Mouse (Mus musculus): ENCODE data around the gene Prelid3b. TPM values are rescaled to one million over a fixed set of nuclear protein-coding genes. Genes with fewer than 3 reads are reported as not detected.
A peak's percentile ranks its signal among the peaks of the same experiment; 100 is the strongest.

Prelid3b gene
- polyA plus RNA-seq, 1 experiment from 2014 or later, result 140 TPM

DNA sequence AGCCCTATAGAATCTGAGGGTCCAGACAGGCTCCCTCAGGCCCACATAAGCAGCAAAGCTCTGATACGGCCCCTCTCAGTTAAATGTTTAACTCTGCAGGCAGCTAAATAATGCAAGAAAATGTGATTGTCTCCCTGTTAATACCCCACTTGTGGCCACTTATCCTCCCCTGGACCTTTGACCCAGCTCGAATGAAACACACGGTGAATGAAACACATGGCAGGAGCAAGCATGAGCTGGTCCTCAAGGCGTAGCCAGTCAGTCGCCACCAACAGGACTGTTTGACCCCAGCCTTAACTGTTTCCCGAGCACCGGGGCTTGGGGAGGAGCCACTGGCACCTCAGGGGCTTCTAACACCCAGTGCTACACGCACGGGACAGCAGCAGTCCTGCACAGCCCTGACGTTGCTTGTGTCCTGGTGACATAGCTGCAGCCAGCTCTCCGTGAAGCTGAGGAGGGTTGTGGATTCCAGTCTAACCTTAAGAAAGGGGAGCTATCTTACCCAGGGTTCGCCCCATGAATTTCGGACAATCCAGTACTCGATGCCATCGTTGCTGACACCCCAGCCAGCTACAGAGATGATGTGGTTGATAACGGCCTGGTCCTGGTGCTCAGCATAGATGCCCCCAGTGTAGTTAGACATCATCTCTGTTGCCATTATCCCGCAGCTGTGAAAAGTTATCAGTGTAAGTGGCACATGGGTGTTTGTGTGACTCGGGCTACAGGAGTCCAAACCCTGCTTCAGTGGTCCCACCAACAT, 44.6 kb downstream of the Prelid3b start:
- Histone ChIP-seq H3K9ac (ENCODE audit: low read depth, low read length) (no peak overlapping the region), H3K4me2 (no peak overlapping the region), H3K9me3 (replicated peaks; ENCODE audit: control insufficient read depth, low read length) (no peaks in the 10 kb centered on the region), H3K4me3 (ENCODE audit: low read depth, low read length) (no peak overlapping the region), H3K27me3 (ENCODE audit: control insufficient read depth, insufficient read depth, low read length) (no peaks in the 10 kb centered on the region), H3K36me3 (ENCODE audit: control insufficient read depth, insufficient read depth, low read length) (peaks cover 20% of the 10 kb centered on the region), H3K4me1 (ENCODE audit: control insufficient read depth, insufficient read depth, low read length) (no peaks in the 10 kb centered on the region), H3K27ac (ENCODE audit: low read depth, low read length) (no peak overlapping the region)
- ATAC-seq (replicated peaks; ENCODE audit: insufficient number of reproducible peaks, low FRiP score, low TSS enrichment), result no peak
- WGBS (ENCODE audit: insufficient replicate concordance), result 84% methylated on average over 18 of the region's 18 CpGs

DNA sequence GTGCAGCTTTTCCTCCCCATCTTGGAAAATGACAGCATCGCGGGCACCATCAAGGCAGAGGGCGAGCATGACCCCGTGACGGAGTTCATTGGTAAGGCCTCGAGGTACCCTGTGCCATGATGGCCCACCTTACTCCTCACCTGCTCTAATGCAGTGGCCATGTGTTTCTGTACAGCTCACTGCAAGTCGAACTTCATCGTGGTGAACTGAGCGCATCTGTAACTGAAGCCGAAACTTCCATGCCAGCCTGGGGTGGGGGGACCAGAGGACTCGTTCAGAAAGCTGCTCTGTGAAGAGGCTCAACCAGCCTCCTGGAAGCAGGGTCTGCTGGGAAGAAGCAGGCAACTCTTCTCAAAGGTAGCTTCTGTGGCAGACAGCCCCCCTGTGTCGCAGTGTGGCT, 46.0 kb downstream of the Prelid3b start:
- Histone ChIP-seq H3K4me2 (no peak overlapping the region), H3K27me3 (ENCODE audit: control insufficient read depth, insufficient read depth, low read length) (no peaks in the 10 kb centered on the region), H3K9me3 (replicated peaks; ENCODE audit: control insufficient read depth, low read length) (no peaks in the 10 kb centered on the region), H3K27ac (ENCODE audit: low read depth, low read length) (no peak overlapping the region), H3K4me1 (ENCODE audit: control insufficient read depth, insufficient read depth, low read length) (no peaks in the 10 kb centered on the region), H3K9ac (ENCODE audit: low read depth, low read length) (no peak overlapping the region), H3K4me3 (ENCODE audit: low read depth, low read length) (no peak overlapping the region), H3K36me3 (ENCODE audit: control insufficient read depth, insufficient read depth, low read length) (peaks cover 26% of the 10 kb centered on the region)
- 93% methylated on average over 12 of the region's 12 CpGs for WGBS (ENCODE audit: insufficient replicate concordance)
- no peak for ATAC-seq (replicated peaks; ENCODE audit: insufficient number of reproducible peaks, low FRiP score, low TSS enrichment)

DNA sequence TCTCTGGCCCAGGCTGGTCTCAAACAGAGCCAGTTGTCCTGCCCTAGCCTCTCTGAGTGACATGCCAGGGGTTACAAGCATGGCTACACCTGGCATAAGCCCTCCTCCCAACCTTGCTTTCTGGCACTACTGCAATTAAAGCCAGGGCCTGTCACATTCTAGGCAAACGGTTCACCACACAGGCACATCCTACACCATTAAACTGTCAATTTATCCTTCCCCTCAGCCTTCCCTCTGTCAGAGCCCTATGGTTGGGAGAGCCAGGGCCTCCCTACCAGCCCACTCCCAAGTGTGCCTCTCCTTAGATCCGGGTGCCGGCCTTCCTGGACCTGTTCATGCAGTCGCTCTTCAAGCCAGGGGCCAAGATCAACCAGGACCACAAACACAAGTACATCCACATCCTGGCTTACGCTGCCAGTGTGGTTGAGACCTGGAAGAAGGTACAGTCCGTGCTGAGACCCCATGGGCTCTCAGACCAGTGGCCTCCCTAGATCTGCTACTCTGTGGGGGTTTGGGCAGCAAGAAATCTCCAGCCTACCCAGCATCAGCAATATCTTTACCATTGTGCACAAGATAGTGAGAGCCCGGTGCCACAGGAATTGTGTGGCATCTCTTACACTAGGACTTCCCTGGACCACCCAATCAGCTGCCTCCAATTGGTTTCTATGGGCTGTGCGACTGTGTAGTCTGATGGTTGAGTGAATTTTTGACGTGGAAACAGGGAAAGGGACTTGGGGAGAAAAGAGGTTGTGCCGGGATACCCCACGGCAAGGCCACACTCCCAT, 48.4 kb downstream of the Prelid3b start:
- peaks cover 30% of the 10 kb centered on the region for H3K36me3 ChIP-seq (ENCODE audit: control insufficient read depth, insufficient read depth, low read length)
- no peak overlapping the region for H3K4me3 ChIP-seq (ENCODE audit: low read depth, low read length)
- no peak overlapping the region for H3K4me2 ChIP-seq
- no peak for ATAC-seq (replicated peaks; ENCODE audit: insufficient number of reproducible peaks, low FRiP score, low TSS enrichment)
- no peaks in the 10 kb centered on the region for H3K4me1 ChIP-seq (ENCODE audit: control insufficient read depth, insufficient read depth, low read length)
- no peak overlapping the region for H3K9ac ChIP-seq (ENCODE audit: low read depth, low read length)
- no peaks in the 10 kb centered on the region for H3K27me3 ChIP-seq (ENCODE audit: control insufficient read depth, insufficient read depth, low read length)
- no peak overlapping the region for H3K27ac ChIP-seq (ENCODE audit: low read depth, low read length)
- H3K9me3 ChIP-seq (replicated peaks; ENCODE audit: control insufficient read depth, low read length), result no peaks in the 10 kb centered on the region
- 92% methylated on average over 11 of the region's 11 CpGs for WGBS (ENCODE audit: insufficient replicate concordance)

DNA sequence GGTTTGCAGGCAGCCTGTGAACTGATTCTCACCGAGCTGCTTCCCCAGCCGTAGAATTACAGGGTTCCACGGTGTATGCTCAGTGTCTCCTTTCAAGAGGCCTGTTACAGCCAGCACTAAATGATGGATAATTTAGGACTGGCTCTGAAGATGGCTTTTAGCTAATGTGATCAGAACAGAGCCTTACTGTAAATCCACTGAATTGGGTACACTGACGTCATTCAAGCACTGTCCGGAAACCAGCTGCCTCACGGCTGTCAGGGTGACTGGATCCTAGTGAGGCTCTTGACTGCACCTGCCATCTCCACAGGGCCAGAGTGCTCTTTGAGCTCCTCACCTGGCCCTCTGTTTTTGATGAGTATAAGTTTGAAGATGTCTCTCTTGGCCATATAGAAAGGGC, 51.8 kb downstream of the Prelid3b start:
- no peak overlapping the region for H3K4me3 ChIP-seq (ENCODE audit: low read depth, low read length)
- H3K9me3 ChIP-seq (replicated peaks; ENCODE audit: control insufficient read depth, low read length), result no peaks in the 10 kb centered on the region
- no peak overlapping the region for H3K4me2 ChIP-seq
- peaks cover 5% of the 10 kb centered on the region for H3K4me1 ChIP-seq (ENCODE audit: control insufficient read depth, insufficient read depth, low read length)
- H3K9ac ChIP-seq (ENCODE audit: low read depth, low read length), result no peak overlapping the region
- 91% methylated on average over 6 of the region's 6 CpGs for WGBS (ENCODE audit: insufficient replicate concordance)
- no peak for ATAC-seq (replicated peaks; ENCODE audit: insufficient number of reproducible peaks, low FRiP score, low TSS enrichment)
- no peaks in the 10 kb centered on the region for H3K27me3 ChIP-seq (ENCODE audit: control insufficient read depth, insufficient read depth, low read length)
- H3K27ac ChIP-seq (ENCODE audit: low read depth, low read length), result no peak overlapping the region
- H3K36me3 ChIP-seq (ENCODE audit: control insufficient read depth, insufficient read depth, low read length), result peaks cover 16% of the 10 kb centered on the region; the same call in 1 of the 2 replicates

DNA sequence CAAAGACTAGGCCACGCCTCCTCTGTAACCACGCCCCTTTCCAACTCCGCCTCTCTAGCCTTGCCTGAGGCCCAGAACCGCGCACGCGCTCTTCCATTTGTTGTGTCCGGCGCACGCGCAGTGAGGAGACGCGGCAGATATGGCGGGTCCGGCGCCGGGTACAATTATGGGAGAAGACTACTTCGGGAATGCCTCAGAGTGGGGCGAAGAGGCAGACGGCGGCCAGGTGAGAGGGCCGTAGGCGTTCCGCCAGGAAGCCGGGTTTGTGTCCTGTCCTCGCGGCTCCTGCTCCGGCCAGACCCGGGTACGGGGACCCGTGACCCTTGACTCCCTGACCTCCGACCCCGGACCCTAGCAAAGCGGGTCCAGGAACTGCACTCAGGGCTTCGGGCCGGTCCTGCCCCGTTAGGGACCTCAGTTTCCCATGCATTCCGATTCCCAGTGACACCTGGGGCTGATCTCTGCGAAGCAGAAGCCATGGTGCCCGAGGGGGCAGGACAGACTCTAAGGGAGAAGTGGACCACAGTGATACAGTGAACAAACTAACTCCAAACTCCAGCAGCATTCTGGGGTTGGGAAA, 57.1 kb downstream of the Prelid3b start, which contains the start of gene Nelfcd:
Gene Nelfcd, plus strand, starts transcription at position 74 of the 580 bp plus-strand sequence.
- H3K4me2 ChIP-seq, result peak within 1 kb of the TSS; percentile 70
- H3K4me1 ChIP-seq (ENCODE audit: control insufficient read depth, insufficient read depth, low read length), result peaks cover 5% of the 10 kb centered on the region
- WGBS (ENCODE audit: insufficient replicate concordance), result under 1% methylated on average over 40 of the region's 40 CpGs
- no peaks in the 10 kb centered on the region for H3K27me3 ChIP-seq (ENCODE audit: control insufficient read depth, insufficient read depth, low read length)
- peak within 1 kb of the TSS; percentile 83 for H3K4me3 ChIP-seq (ENCODE audit: low read depth, low read length)
- no peaks in the 10 kb centered on the region for H3K36me3 ChIP-seq (ENCODE audit: control insufficient read depth, insufficient read depth, low read length)
- H3K27ac ChIP-seq (ENCODE audit: low read depth, low read length), result no peak within 1 kb of the TSS
- ATAC-seq (replicated peaks; ENCODE audit: insufficient number of reproducible peaks, low FRiP score, low TSS enrichment), result peak; percentile 95
- no peaks in the 10 kb centered on the region for H3K9me3 ChIP-seq (replicated peaks; ENCODE audit: control insufficient read depth, low read length)
- H3K9ac ChIP-seq (ENCODE audit: low read depth, low read length), result peak within 1 kb of the TSS; percentile 92

Other genes starting within 250 kb of the Prelid3b start
- 1,095 and 1,127 TPM in 2 replicates for gene Gnas, start 188.8 kb downstream of the Prelid3b start, polyA plus RNA-seq (2014; fragmentation: Nextera tagmentation; extraction: Ambion mirVana)
- gene Gm20721, start 126.4 kb downstream of the Prelid3b start, polyA plus RNA-seq (2014; fragmentation: Nextera tagmentation; extraction: Ambion mirVana), result 5.6 and 8.6 TPM in 2 replicates
- gene Nelfcd, start 57.3 kb downstream of the Prelid3b start, polyA plus RNA-seq (2014; fragmentation: Nextera tagmentation; extraction: Ambion mirVana), result 99.5 and 101 TPM in 2 replicates
- gene Ctsz, start 34.0 kb downstream of the Prelid3b start, polyA plus RNA-seq (2014; fragmentation: Nextera tagmentation; extraction: Ambion mirVana), result 110 and 117 TPM in 2 replicates
- gene Tubb1, start 22.4 kb downstream of the Prelid3b start, polyA plus RNA-seq (2014; fragmentation: Nextera tagmentation; extraction: Ambion mirVana), result 11.0 and 14.6 TPM in 2 replicates
- 953 and 1,053 TPM in 2 replicates for gene Atp5e, start 9.0 kb downstream of the Prelid3b start, polyA plus RNA-seq (2014; fragmentation: Nextera tagmentation; extraction: Ambion mirVana)
- not detected in 2 replicates for gene Zfp831, start 170.5 kb upstream of the Prelid3b start, polyA plus RNA-seq (2014; fragmentation: Nextera tagmentation; extraction: Ambion mirVana)